Mouse (Mus musculus) regulatory T cell (primary cell): Measurements from ENCODE around the gene Arntl2.
"Not testable (repeated sequence)": the region's sequence is repeated elsewhere in the genome, so short reads cannot be mapped to it uniquely, and the experiment has no call there.

Experiments used
- in situ Hi-C: fragments of 300-600 bp; cut with MboI, MseI; formaldehyde crosslinking; loops from one replicate; pipeline ENCODE4 v1.15.1; 2025; ENCODE audit warnings: high pct_unique_total_duplicates

Gene Arntl2

GRCm38 (mm10) chr6:146845347-146845746 is 49.5 kb downstream of the Arntl2 start:
- in situ Hi-C loops = loop anchor here (25.0 kb wide), 1 partner anchor 392 kb away; no protein-coding TSS in a partner anchor

- in situ Hi-C loops = loop anchor here (25.0 kb wide), 1 partner anchor 391 kb away; no protein-coding TSS in a partner anchor
These were observed 50.3 kb downstream of the Arntl2 start for GRCm38 (mm10) chr6:146845961-146846750.

- in situ Hi-C loops = loop anchor here (25.0 kb wide), 1 partner anchor 390 kb away; no protein-coding TSS in a partner anchor
These were observed 51.5 kb downstream of the Arntl2 start for GRCm38 (mm10) chr6:146847402-146847801.

GRCm38 (mm10) chr6:146848281-146848680 is 52.4 kb downstream of the Arntl2 start:
- in situ Hi-C loops = loop anchor here (25.0 kb wide), 1 partner anchor 389 kb away; no protein-coding TSS in a partner anchor

- in situ Hi-C loops = no loop called here
These were observed 54.2 kb downstream of the Arntl2 start, which contains the start of gene Smco2 for GRCm38 (mm10) chr6:146850050-146850449. Gene Smco2, plus strand, starts transcription at chr6:146850104.

GRCm38 (mm10) chr6:146851916-146852315 is 56.1 kb downstream of the Arntl2 start:
- in situ Hi-C loops = no loop called here

- in situ Hi-C loops = no loop called here
These were observed 56.9 kb downstream of the Arntl2 start for GRCm38 (mm10) chr6:146852739-146853138.

GRCm38 (mm10) chr6:146855185-146855584 is 59.3 kb downstream of the Arntl2 start:
- in situ Hi-C loops = no loop called here

GRCm38 (mm10) chr6:146857386-146857785 is 61.5 kb downstream of the Arntl2 start:
- in situ Hi-C loops = no loop called here

GRCm38 (mm10) chr6:146863154-146863553 is 67.3 kb downstream of the Arntl2 start:
- in situ Hi-C loops = no loop called here

- in situ Hi-C loops = not testable (repeated sequence)
These were observed 68.5 kb downstream of the Arntl2 start for GRCm38 (mm10) chr6:146864370-146864769.

- in situ Hi-C loops = no loop called here
These were observed 69.8 kb downstream of the Arntl2 start for GRCm38 (mm10) chr6:146865701-146866100.

- in situ Hi-C loops = no loop called here
These were observed 76.1 kb downstream of the Arntl2 start for GRCm38 (mm10) chr6:146871975-146872374.

GRCm38 (mm10) chr6:146874415-146874814 is 78.6 kb downstream of the Arntl2 start:
- in situ Hi-C loops = no loop called here

GRCm38 (mm10) chr6:146876820-146877219 is 81.0 kb downstream of the Arntl2 start:
- in situ Hi-C loops = no loop called here

GRCm38 (mm10) chr6:146877425-146878045 is 81.7 kb downstream of the Arntl2 start:
- in situ Hi-C loops = no loop called here

GRCm38 (mm10) chr6:146878926-146879325 is 83.1 kb downstream of the Arntl2 start:
- in situ Hi-C loops = no loop called here

GRCm38 (mm10) chr6:146879856-146880255 is 84.0 kb downstream of the Arntl2 start:
- in situ Hi-C loops = loop anchor here (5.0 kb wide), 1 partner anchor 232 kb away; no protein-coding TSS in a partner anchor

GRCm38 (mm10) chr6:146880296-146880695 is 84.4 kb downstream of the Arntl2 start:
- in situ Hi-C loops = loop anchor here (5.0 kb wide), 1 partner anchor 232 kb away; no protein-coding TSS in a partner anchor

GRCm38 (mm10) chr6:146881896-146882770 is 86.3 kb downstream of the Arntl2 start:
- in situ Hi-C loops = loop anchor here (5.0 kb wide), 1 partner anchor 230 kb away; no protein-coding TSS in a partner anchor
